Mouse (Mus musculus): ENCODE data around the gene Car8.
A peak's percentile ranks its signal among the peaks of the same experiment; 100 is the strongest.

Gene Car8

GRCm38 (mm10) chr4:8238560-8239305, at the start of gene Car8:
Gene Car8 (minus strand): TSS chr4:8239041.
- peak; percentile 35 to 51 for DNase-seq (ENCODE audit: low spot score in 2 of 2)

GRCm38 (mm10) chr4:8284934-8285333, 46.1 kb upstream of the Car8 start:
- DNase-seq (ENCODE audit: low spot score in 2 of 2): no peak

- no peak for DNase-seq (ENCODE audit: low spot score in 2 of 2)
Measured at GRCm38 (mm10) chr4:8278159-8278558, 39.3 kb upstream of the Car8 start.

- DNase-seq (ENCODE audit: low spot score in 2 of 2): no peak
Measured at GRCm38 (mm10) chr4:8249805-8250204, 11.0 kb upstream of the Car8 start.

GRCm38 (mm10) chr4:8245495-8246063, 6.7 kb upstream of the Car8 start:
- no peak for DNase-seq (ENCODE audit: low spot score in 2 of 2)

- DNase-seq (ENCODE audit: low spot score in 2 of 2): no peak
Measured at GRCm38 (mm10) chr4:8245062-8245461, 6.2 kb upstream of the Car8 start.

DNA sequence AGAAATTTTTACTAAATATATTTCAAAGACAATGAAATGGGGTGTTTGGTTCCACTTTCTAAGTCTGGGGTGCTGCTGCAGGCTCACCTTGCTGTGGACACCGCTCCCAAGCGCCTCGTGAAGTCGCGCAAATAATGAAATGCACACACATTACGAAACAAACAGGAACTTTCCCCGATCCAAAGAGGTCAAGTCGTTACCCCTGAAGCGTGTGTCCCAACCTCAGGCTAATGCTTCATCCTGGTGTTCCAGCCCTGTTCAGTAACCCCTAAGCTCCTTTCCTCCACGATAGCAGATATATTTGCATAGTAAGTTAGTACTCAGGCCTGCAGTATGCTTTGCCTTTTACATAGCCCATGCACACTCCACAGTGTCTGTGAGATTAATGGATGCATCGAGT, 858 bp upstream of the Car8 start:
- no peak for DNase-seq (ENCODE audit: low spot score in 2 of 2)

GRCm38 (mm10) chr4:8239306-8239670, 447 bp upstream of the Car8 start:
- DNase-seq (ENCODE audit: low spot score in 2 of 2): no peak

DNA sequence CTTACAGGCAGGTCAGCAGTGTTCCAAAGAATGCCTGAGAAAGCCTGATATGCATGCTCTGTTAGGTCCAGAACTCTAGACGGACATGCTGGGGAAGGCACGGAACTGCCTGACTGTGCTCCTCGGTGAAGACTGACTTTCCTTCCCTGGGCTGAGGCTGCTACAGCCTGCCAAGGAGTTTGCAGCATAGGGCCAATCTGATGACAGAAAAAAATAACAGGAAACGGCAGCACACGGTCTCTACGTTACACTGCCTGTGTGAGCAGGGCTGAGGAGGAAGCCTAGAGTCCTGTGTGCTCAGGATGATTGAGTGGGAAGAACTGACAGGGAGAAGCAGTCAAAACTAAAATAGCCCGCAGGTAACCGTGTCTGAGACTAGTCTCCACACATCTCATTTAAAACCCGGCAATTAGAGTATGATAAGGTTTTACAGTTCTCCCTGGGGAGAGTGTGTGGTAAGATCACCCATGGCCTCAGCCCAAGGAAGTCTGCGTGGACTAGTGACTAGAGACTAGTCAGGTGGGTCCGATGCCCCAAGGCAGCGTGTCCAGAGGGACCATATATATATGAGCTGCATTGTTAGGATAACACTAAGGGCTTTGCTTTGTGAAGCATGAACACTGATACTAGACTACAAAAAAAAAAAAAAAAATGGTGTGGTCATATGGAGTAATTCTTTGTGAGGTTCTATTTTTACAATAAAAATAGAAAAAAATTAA, 6.3 kb downstream of the Car8 start:
- peak; percentile 25 to 63 for DNase-seq (ENCODE audit: low spot score in 2 of 2)

DNA sequence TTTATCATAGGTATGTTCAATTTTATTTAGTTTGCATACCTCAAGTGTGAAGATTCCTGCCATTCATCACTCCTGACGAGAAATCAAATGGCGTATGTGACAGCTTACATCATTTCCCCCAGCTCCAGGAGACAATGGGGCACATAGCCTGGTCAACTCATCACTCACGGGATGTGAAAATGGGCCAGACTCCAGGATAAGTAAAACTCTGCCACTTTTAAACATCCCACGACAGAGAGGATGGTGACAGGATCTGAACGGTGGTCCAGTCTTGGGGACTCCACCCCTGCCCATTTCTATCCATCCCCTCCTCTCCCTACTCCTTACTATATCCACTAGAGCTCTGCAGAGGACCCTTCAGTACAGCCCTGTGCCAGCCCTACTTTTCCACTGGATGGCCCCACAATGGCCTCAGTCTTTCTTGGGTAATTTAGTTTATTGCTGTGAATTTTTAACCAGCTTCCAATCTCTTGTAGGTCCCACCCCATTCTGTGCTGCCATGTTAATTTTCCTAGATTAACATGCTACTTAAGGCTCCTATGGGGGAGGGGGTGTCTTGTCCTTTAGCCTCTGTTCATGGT, 7.5 kb downstream of the Car8 start:
- DNase-seq (ENCODE audit: low spot score in 2 of 2): peak in 1 of 2 experiments; percentile 35

- no peak for DNase-seq (ENCODE audit: low spot score in 2 of 2)
Measured at GRCm38 (mm10) chr4:8229661-8230298, 9.1 kb downstream of the Car8 start.

GRCm38 (mm10) chr4:8218941-8219340, 19.9 kb downstream of the Car8 start:
- no peak for DNase-seq (ENCODE audit: low spot score in 2 of 2)

DNA sequence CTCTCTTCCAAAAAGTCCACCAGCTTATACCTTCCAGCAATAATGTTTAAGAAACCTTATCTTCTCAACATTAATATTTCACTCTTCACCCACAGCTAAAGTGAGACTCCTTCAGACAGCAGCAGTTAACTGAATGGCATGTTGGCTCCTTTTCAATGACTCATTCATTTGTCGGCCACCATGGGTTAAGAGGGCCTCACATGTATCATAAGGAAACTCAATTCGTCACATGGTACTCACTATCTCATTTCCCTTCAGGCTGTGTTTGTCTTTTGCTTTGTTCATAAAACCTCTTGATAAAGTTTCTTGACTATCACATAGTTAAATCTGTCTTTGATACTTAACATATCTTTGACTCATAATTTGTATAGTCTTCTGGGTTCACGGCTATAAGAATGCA, 20.8 kb downstream of the Car8 start:
- no peak for DNase-seq (ENCODE audit: low spot score in 2 of 2)

- DNase-seq (ENCODE audit: low spot score in 2 of 2): no peak
Measured at GRCm38 (mm10) chr4:8217272-8217671, 21.6 kb downstream of the Car8 start.

- no peak for DNase-seq (ENCODE audit: low spot score in 2 of 2)
Measured at GRCm38 (mm10) chr4:8216551-8216950, 22.3 kb downstream of the Car8 start.

GRCm38 (mm10) chr4:8213661-8214060, 25.2 kb downstream of the Car8 start:
- DNase-seq (ENCODE audit: low spot score in 2 of 2): no peak

DNA sequence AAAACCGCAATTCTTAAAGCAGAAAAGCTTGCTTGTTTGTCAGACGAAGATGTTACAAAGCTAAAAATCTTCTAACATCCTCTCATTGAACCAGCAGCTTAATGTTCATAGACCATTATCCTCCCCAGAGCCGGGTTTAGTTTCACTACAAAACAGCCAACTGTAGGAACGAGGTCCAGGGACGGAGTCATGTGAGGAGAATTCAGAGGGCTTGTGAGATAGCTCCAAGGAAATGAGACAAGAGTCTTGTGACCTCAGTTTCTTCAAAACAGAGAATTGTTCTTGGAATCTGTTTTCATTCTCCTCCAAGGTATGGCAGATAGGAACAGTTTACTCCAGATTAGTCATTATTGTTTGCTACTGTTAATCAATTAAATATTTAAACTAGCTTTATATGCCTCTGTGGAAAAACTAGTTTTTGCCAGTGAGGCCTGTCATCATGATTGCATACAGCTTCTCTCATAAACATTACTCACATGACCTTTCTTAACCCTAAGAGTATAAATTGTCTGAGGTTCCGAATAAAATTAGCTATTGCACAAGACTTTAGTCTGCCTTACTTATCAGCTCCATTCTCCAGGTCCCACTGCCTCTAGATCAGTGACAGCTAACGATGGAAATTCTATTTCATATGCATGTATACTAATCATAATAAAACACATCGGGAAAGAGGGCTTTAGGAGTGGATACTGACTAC, 25.8 kb downstream of the Car8 start:
- DNase-seq (ENCODE audit: low spot score in 2 of 2): peak in 1 of 2 experiments; percentile 22

- DNase-seq (ENCODE audit: low spot score in 2 of 2): no peak
Measured at GRCm38 (mm10) chr4:8210452-8210851, 28.4 kb downstream of the Car8 start.

- DNase-seq (ENCODE audit: low spot score in 2 of 2): no peak
Measured at GRCm38 (mm10) chr4:8207924-8208323, 30.9 kb downstream of the Car8 start.

DNA sequence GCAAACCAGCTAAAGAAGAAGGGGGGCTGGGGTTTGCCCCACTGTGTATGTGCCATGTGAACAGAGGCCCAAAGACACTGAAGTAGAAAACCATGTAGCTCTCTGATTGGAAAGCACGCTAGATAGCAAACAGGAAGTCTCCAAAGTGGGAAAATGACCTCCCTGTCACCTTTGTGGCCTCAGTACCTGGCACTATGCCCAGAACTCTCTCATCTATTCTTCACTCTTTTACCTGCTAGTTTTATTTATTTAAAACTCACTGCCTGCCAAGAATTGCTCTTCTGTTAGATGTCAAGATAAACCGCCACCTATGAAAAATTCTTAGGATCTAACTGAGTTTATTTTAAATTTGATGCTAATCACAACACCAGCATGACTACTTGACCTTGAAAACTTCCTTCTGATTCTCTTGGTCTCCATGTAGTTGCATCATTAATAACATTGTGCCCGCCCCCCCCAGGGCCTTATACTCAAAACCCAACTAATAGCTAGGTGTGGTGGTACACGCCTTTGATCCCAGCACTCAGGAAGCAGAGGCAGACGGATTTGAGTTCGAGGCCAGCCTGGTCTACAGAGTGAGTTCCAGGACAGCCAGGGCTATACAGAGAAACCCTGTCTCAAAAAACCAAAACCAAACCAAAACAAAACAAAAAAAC, 31.8 kb downstream of the Car8 start:
- peak; percentile 22 to 44 for DNase-seq (ENCODE audit: low spot score in 2 of 2)

GRCm38 (mm10) chr4:8205089-8205649, 33.7 kb downstream of the Car8 start:
- DNase-seq (ENCODE audit: low spot score in 2 of 2): peak; percentile 16 to 21
